Mouse (Mus musculus) heart, embryonic 15.5 days (tissue): ENCODE results near the gene Fut9. TPM values are rescaled to one million over a fixed set of nuclear protein-coding genes. Genes with fewer than 3 reads are reported as not detected.

Source experiments
- ATAC-seq: fragments of 200-750 bp; cut with Nextera tagmentation; replicated peaks from 2 replicates; pipeline ENCODE4 v1.8.0; 2017; ENCODE audit warnings: low read depth, moderate TSS enrichment; ENCODE audit not compliant: insufficient number of reproducible peaks, insufficient read depth, low FRiP score
- H3K27ac ChIP-seq: fragments of 300-500 bp; sonication (generic); 2 replicates; pipeline ENCODE4 v1.5.1; 2015; ENCODE audit warnings: mild to moderate bottlenecking, inconsistent platforms
- H3K27me3 ChIP-seq: fragments of 300-500 bp; sonication (generic); 2 replicates; pipeline ENCODE4 v1.6.1; 2015; ENCODE audit warnings: inconsistent platforms
- H3K36me3 ChIP-seq: fragments of 300-500 bp; sonication (generic); 2 replicates; pipeline ENCODE4 v1.6.1; 2015; ENCODE audit warnings: mild to moderate bottlenecking, inconsistent platforms
- H3K4me1 ChIP-seq: fragments of 300-500 bp; sonication (generic); replicated peaks from 2 replicates; pipeline ENCODE4 v1.6.1; 2015; ENCODE audit warnings: inconsistent platforms
- H3K4me2 ChIP-seq: fragments of 300-500 bp; sonication (generic); 2 replicates; pipeline ENCODE4 v1.6.1; 2015; ENCODE audit warnings: inconsistent platforms, mild to moderate bottlenecking, moderate library complexity
- H3K4me3 ChIP-seq: fragments of 300-500 bp; sonication (generic); 2 replicates; pipeline ENCODE4 v1.5.1; 2015; ENCODE audit warnings: mild to moderate bottlenecking, inconsistent platforms
- H3K9ac ChIP-seq: fragments of 300-500 bp; sonication (generic); 2 replicates; pipeline ENCODE4 v1.6.1; 2015; ENCODE audit warnings: mild to moderate bottlenecking, inconsistent platforms
- H3K9me3 ChIP-seq: fragments of 300-500 bp; sonication (generic); replicated peaks from 2 replicates; pipeline ENCODE4 v1.6.1; 2016; ENCODE audit warnings: inconsistent platforms
- WGBS: fragments of 180-500 bp; shearing (Covaris S2); methylation state at CpG from one replicate; pipeline ENCODE4 v1.1.7; 2015; ENCODE audit warnings: mixed read lengths; 5-methylcytosine and 5-hydroxymethylcytosine counted together
- polyA plus RNA-seq: library from polyadenylated mRNA; unstranded; fragments of >200 nt; fragmentation: Nextera tagmentation; extraction: Ambion mirVana; gene quantifications from 2 replicates; pipeline ENCODE4 v1.2.1, GENCODE M21; 2015

Gene Fut9
- 0.06 and 0.11 TPM in 2 replicates for polyA plus RNA-seq

- Histone ChIP-seq H3K4me3 (peak within 1 kb of the TSS; percentile 52), H3K27me3 (peaks cover 27% of the 10 kb centered on the region), H3K9me3 (no peaks in the 10 kb centered on the region), H3K27ac (no peak within 1 kb of the TSS), H3K36me3 (no peaks in the 10 kb centered on the region), H3K4me1 (peaks cover 11% of the 10 kb centered on the region), H3K4me2 (peak within 1 kb of the TSS; percentile 92), H3K9ac (no peak within 1 kb of the TSS)
- WGBS, result under 1% methylated on average over 51 of the region's 52 CpGs
- peak; percentile 47; the same call in 1 of the 2 replicates for ATAC-seq
These were observed at the start of gene Fut9 for GRCm38 (mm10) chr4:25799476-25800283. Gene Fut9, minus strand, starts transcription at chr4:25800244.

- Histone ChIP-seq H3K4me2 (no peak overlapping the region), H3K4me1 (no peaks in the 10 kb centered on the region), H3K9me3 (no peaks in the 10 kb centered on the region), H3K36me3 (no peaks in the 10 kb centered on the region), H3K4me3 (no peak overlapping the region), H3K27ac (no peak overlapping the region), H3K9ac (no peak overlapping the region), H3K27me3 (no peaks in the 10 kb centered on the region)
- 89% methylated on average over 7 of the region's 7 CpGs for WGBS
- no peak for ATAC-seq
These were observed 15.7 kb upstream of the Fut9 start for GRCm38 (mm10) chr4:25815783-25816182.

GRCm38 (mm10) chr4:25813340-25813739, 13.3 kb upstream of the Fut9 start:
- no peak overlapping the region for H3K4me2 ChIP-seq
- no peak overlapping the region for H3K4me3 ChIP-seq
- no peak for ATAC-seq
- 71% methylated on average over 1 of the region's 1 CpGs for WGBS
- no peaks in the 10 kb centered on the region for H3K9me3 ChIP-seq
- no peaks in the 10 kb centered on the region for H3K27me3 ChIP-seq
- H3K27ac ChIP-seq, result no peak overlapping the region
- H3K36me3 ChIP-seq, result no peaks in the 10 kb centered on the region
- no peaks in the 10 kb centered on the region for H3K4me1 ChIP-seq
- no peak overlapping the region for H3K9ac ChIP-seq

GRCm38 (mm10) chr4:25810058-25810457, 10.0 kb upstream of the Fut9 start:
- Histone ChIP-seq H3K9me3 (no peaks in the 10 kb centered on the region), H3K36me3 (no peaks in the 10 kb centered on the region), H3K4me2 (no peak overlapping the region), H3K4me3 (no peak overlapping the region), H3K9ac (no peak overlapping the region), H3K4me1 (no peaks in the 10 kb centered on the region), H3K27me3 (no peaks in the 10 kb centered on the region), H3K27ac (no peak overlapping the region)
- no peak for ATAC-seq
- WGBS, result 79% methylated on average over 1 of the region's 1 CpGs

- Histone ChIP-seq H3K9ac (no peak overlapping the region), H3K4me2 (no peak overlapping the region), H3K9me3 (no peaks in the 10 kb centered on the region), H3K4me3 (no peak overlapping the region), H3K27ac (no peak overlapping the region), H3K36me3 (no peaks in the 10 kb centered on the region), H3K27me3 (peaks cover 27% of the 10 kb centered on the region), H3K4me1 (peaks cover 11% of the 10 kb centered on the region)
- 84% methylated on average over 2 of the region's 2 CpGs for WGBS
- no peak for ATAC-seq
These were observed 1.7 kb upstream of the Fut9 start for GRCm38 (mm10) chr4:25801751-25802150.

GRCm38 (mm10) chr4:25800284-25800616, 206 bp upstream of the Fut9 start:
- no peak overlapping the region for H3K9ac ChIP-seq
- 2% methylated on average over 5 of the region's 5 CpGs for WGBS
- H3K4me2 ChIP-seq, result peak overlapping the region; percentile 92
- H3K27me3 ChIP-seq, result peaks cover 27% of the 10 kb centered on the region
- H3K4me3 ChIP-seq, result peak overlapping the region; percentile 52
- ATAC-seq, result no peak
- H3K9me3 ChIP-seq, result no peaks in the 10 kb centered on the region
- no peaks in the 10 kb centered on the region for H3K36me3 ChIP-seq
- H3K27ac ChIP-seq, result no peak overlapping the region
- peaks cover 11% of the 10 kb centered on the region for H3K4me1 ChIP-seq

GRCm38 (mm10) chr4:25799051-25799475, 981 bp downstream of the Fut9 start:
- 3% methylated on average over 7 of the region's 7 CpGs for WGBS
- H3K27ac ChIP-seq, result no peak overlapping the region
- no peak for ATAC-seq

GRCm38 (mm10) chr4:25798412-25798811, 1.6 kb downstream of the Fut9 start:
- H3K27me3 ChIP-seq, result peaks cover 27% of the 10 kb centered on the region
- no peaks in the 10 kb centered on the region for H3K36me3 ChIP-seq
- peaks cover 11% of the 10 kb centered on the region for H3K4me1 ChIP-seq
- H3K9ac ChIP-seq, result no peak overlapping the region
- H3K9me3 ChIP-seq, result no peaks in the 10 kb centered on the region
- no peak for ATAC-seq
- 21% methylated on average over 10 of the region's 10 CpGs for WGBS
- H3K4me2 ChIP-seq, result 0 out of 2 replicates have a peak overlapping the region, but pooled peaks have one; percentile 8
- H3K27ac ChIP-seq, result no peak overlapping the region
- H3K4me3 ChIP-seq, result no peak overlapping the region

More at GRCm38 (mm10) chr4:25799051-25799475, 981 bp downstream of the Fut9 start:
- peak overlapping the region; percentile 92 for H3K4me2 ChIP-seq
- H3K36me3 ChIP-seq, result no peaks in the 10 kb centered on the region
- H3K4me3 ChIP-seq, result peak overlapping the region; percentile 52
- no peaks in the 10 kb centered on the region for H3K9me3 ChIP-seq
- peaks cover 11% of the 10 kb centered on the region for H3K4me1 ChIP-seq
- H3K27me3 ChIP-seq, result peaks cover 27% of the 10 kb centered on the region
- no peak overlapping the region for H3K9ac ChIP-seq

- 50% methylated on average over 3 of the region's 3 CpGs for WGBS
These were observed 3.9 kb downstream of the Fut9 start for GRCm38 (mm10) chr4:25796149-25796548.

GRCm38 (mm10) chr4:25785276-25785675, 14.8 kb downstream of the Fut9 start:
- H3K9me3 ChIP-seq, result no peaks in the 10 kb centered on the region
- no peak overlapping the region for H3K9ac ChIP-seq
- no peaks in the 10 kb centered on the region for H3K4me1 ChIP-seq
- no peak overlapping the region for H3K4me3 ChIP-seq
- WGBS, result 92% methylated on average over 4 of the region's 4 CpGs
- H3K36me3 ChIP-seq, result no peaks in the 10 kb centered on the region
- H3K4me2 ChIP-seq, result no peak overlapping the region
- no peaks in the 10 kb centered on the region for H3K27me3 ChIP-seq
- no peak for ATAC-seq
- H3K27ac ChIP-seq, result no peak overlapping the region

More at GRCm38 (mm10) chr4:25796149-25796548, 3.9 kb downstream of the Fut9 start:
- peaks cover 27% of the 10 kb centered on the region for H3K27me3 ChIP-seq
- no peak overlapping the region for H3K9ac ChIP-seq
- H3K4me2 ChIP-seq, result no peak overlapping the region
- H3K4me3 ChIP-seq, result no peak overlapping the region
- peaks cover 11% of the 10 kb centered on the region for H3K4me1 ChIP-seq
- no peak for ATAC-seq
- no peak overlapping the region for H3K27ac ChIP-seq
- no peaks in the 10 kb centered on the region for H3K9me3 ChIP-seq
- no peaks in the 10 kb centered on the region for H3K36me3 ChIP-seq

GRCm38 (mm10) chr4:25768657-25769056, 31.4 kb downstream of the Fut9 start:
- no peak overlapping the region for H3K9ac ChIP-seq
- WGBS, result 68% methylated on average over 3 of the region's 3 CpGs

GRCm38 (mm10) chr4:25763091-25763490, 37.0 kb downstream of the Fut9 start:
- Histone ChIP-seq H3K27ac (no peak overlapping the region), H3K36me3 (no peaks in the 10 kb centered on the region), H3K27me3 (no peaks in the 10 kb centered on the region), H3K4me1 (no peaks in the 10 kb centered on the region), H3K9me3 (no peaks in the 10 kb centered on the region), H3K4me3 (no peak overlapping the region), H3K9ac (no peak overlapping the region), H3K4me2 (no peak overlapping the region)
- ATAC-seq, result no peak

More at GRCm38 (mm10) chr4:25768657-25769056, 31.4 kb downstream of the Fut9 start:
- no peak overlapping the region for H3K4me2 ChIP-seq
- no peak overlapping the region for H3K27ac ChIP-seq
- no peaks in the 10 kb centered on the region for H3K9me3 ChIP-seq
- H3K27me3 ChIP-seq, result no peaks in the 10 kb centered on the region
- ATAC-seq, result no peak
- no peak overlapping the region for H3K4me3 ChIP-seq
- no peaks in the 10 kb centered on the region for H3K36me3 ChIP-seq
- H3K4me1 ChIP-seq, result no peaks in the 10 kb centered on the region
